Mouse (Mus musculus): Measurements from ENCODE around the gene Tns3. TPM values are rescaled to one million over a fixed set of nuclear protein-coding genes. Genes with fewer than 3 reads are reported as not detected.
"Not testable (repeated sequence)": the region's sequence is repeated elsewhere in the genome, so short reads cannot be mapped to it uniquely, and the experiment has no call there.

Gene Tns3
- polyA plus RNA-seq, 1 experiment = 33.9 TPM

DNA sequence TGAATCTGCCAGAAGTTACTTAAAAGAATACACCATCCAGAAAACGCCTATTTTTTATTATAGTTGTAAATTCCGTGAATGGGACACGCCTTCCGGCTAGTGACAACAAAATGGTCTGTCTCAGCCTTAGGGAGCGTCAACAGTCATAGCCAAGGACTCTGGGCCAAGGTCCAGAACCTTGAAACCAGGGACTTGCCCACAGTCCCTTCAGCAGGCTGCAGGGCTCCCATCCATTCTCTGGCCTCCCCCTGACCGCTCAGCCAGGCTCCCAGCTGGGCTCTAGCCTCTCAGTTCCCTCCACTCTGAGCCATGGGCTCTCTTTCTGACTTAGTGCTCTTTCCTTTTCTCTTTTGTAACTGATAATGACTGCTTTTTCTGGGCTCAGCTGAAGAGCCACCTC is 37.6 kb downstream of the Tns3 start:
- no peaks in the 10 kb centered on the region; the same call in 1 of the 2 replicates for H3K27me3 ChIP-seq (ENCODE audit: control insufficient read depth, insufficient read depth, low read length)
- TF ChIP-seq CTCF (IDR thresholded peaks at IDR 0.05; ENCODE audit: borderline replicate concordance, control insufficient read depth, extremely low read depth, insufficient read depth, low read length, poor library complexity) = no peak
- no peak for TF ChIP-seq POLR2A (IDR thresholded peaks at IDR 0.05; ENCODE audit: control insufficient read depth, extremely low read depth, insufficient read depth, low read length, poor library complexity)
- peaks cover 25% of the 10 kb centered on the region for H3K4me1 ChIP-seq (replicated peaks; ENCODE audit: control insufficient read depth, insufficient read depth, low read length)
- no peak overlapping the region for H3K4me3 ChIP-seq (ENCODE audit: control insufficient read depth, insufficient read depth, low read length)
- H3K27ac ChIP-seq (ENCODE audit: control insufficient read depth, insufficient read depth, low read length) = no peak overlapping the region
- 97% methylated on average over 6 of the region's 6 CpGs for WGBS
- DNase-seq = no peak
- H3K36me3 ChIP-seq (ENCODE audit: control insufficient read depth, insufficient read depth, low read length) = no peaks in the 10 kb centered on the region

DNA sequence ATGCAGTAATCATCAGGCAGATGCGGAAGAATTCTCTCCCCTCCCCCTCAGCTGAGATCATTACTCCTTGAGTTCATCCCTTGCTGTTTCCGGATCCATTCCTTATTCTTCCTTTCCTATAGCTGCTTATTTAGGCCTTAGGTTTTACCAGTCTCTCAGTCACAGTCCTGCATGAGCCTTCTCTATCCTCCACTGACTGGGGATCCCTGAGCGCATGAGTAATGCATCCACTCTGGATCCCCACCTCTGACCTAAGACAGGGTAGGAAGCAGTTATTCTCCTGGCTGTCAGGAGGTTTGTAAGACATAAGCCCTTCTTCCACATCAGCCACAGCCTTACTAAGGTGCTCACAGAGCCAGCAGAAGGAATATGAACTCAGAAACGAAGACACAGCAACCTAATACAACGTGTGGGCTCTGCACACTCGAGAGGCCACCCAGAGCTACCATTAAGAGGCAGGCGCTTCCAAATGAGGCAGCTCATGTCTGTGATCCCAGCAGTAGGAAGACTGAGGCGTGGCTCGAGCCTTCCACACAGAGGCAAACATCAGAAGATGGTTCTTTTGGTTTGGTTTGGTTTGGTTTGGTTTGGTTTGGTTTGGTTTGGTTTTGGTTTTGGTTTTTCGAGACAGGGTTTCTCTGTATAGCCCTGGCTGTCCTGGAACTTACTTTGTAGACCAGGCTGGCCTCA is 38.3 kb downstream of the Tns3 start:
- no peak for TF ChIP-seq POLR2A (IDR thresholded peaks at IDR 0.05; ENCODE audit: control insufficient read depth, extremely low read depth, insufficient read depth, low read length, poor library complexity)
- no peak for TF ChIP-seq CTCF (IDR thresholded peaks at IDR 0.05; ENCODE audit: borderline replicate concordance, control insufficient read depth, extremely low read depth, insufficient read depth, low read length, poor library complexity)
- no peaks in the 10 kb centered on the region for H3K36me3 ChIP-seq (ENCODE audit: control insufficient read depth, insufficient read depth, low read length)
- H3K27ac ChIP-seq (ENCODE audit: control insufficient read depth, insufficient read depth, low read length) = no peak overlapping the region
- H3K4me1 ChIP-seq (replicated peaks; ENCODE audit: control insufficient read depth, insufficient read depth, low read length) = peaks cover 25% of the 10 kb centered on the region
- no peak overlapping the region for H3K4me3 ChIP-seq (ENCODE audit: control insufficient read depth, insufficient read depth, low read length)
- no peak for DNase-seq
- H3K27me3 ChIP-seq (ENCODE audit: control insufficient read depth, insufficient read depth, low read length) = no peaks in the 10 kb centered on the region; the same call in 1 of the 2 replicates
- 81% methylated on average over 10 of the region's 10 CpGs for WGBS

DNA sequence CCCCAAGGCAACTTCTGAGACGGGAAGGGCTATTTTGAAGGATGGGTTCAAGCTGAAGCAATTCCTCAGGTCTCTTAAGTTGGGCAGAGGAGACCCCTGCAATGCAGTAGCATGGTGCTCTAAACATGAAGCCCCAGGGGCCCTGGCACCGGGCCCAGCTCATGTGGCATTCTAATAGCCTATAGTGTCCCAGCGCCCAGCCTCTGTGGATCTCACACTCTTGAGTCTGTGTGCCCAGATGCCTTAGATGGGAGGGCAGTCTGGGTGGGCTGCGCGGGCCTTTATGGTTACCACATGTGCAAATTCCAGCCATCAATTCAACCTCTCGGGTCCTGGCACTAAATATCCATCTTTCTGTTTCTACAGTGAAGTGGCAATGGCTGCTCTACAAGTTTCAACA is 38.9 kb downstream of the Tns3 start:
- Histone ChIP-seq H3K27ac (ENCODE audit: control insufficient read depth, insufficient read depth, low read length) (no peak overlapping the region), H3K36me3 (ENCODE audit: control insufficient read depth, insufficient read depth, low read length) (no peaks in the 10 kb centered on the region), H3K4me3 (ENCODE audit: control insufficient read depth, insufficient read depth, low read length) (no peak overlapping the region), H3K4me1 (replicated peaks; ENCODE audit: control insufficient read depth, insufficient read depth, low read length) (peaks cover 25% of the 10 kb centered on the region), H3K27me3 (ENCODE audit: control insufficient read depth, insufficient read depth, low read length) (no peaks in the 10 kb centered on the region; the same call in 1 of the 2 replicates)
- TF ChIP-seq CTCF (IDR thresholded peaks at IDR 0.05; ENCODE audit: borderline replicate concordance, control insufficient read depth, extremely low read depth, insufficient read depth, low read length, poor library complexity) = no peak
- TF ChIP-seq POLR2A (IDR thresholded peaks at IDR 0.05; ENCODE audit: control insufficient read depth, extremely low read depth, insufficient read depth, low read length, poor library complexity) = no peak
- DNase-seq = no peak
- 92% methylated on average over 6 of the region's 6 CpGs for WGBS

DNA sequence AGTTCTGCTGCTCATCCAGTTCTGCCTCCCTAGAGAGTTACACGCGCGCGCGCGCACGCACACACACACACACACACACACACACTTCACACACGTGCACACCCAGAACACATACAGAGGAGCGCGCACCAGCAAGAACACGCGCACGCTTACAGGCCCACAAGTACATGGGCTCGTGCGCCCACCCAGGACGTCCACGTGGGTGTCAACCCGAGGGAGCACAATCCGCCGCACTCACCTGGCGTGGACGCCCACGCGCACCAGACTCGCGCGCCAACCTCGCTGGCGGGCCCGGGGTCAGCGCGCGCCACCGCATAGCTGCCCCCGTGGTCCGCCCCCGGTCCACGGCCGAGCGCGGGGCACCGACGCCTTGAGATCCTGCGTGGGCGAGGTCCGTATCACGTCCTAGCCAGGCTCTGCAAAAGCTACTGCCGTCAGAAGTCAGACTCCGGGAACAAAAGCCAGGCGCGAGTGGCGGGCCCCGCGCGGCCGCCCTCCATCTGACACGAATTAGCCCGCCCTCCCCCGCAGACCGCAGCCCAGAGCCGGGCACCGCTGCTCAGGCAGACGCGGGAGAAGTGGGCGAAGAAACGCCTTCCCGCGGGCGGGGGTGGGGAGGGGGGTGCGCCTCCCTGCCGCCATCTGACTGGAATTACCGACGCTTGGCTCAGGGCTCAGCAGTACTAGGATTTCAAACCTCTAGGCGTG is 40.0 kb downstream of the Tns3 start:
- no peak overlapping the region for H3K27ac ChIP-seq (ENCODE audit: control insufficient read depth, insufficient read depth, low read length)
- no peaks in the 10 kb centered on the region; the same call in 1 of the 2 replicates for H3K27me3 ChIP-seq (ENCODE audit: control insufficient read depth, insufficient read depth, low read length)
- peak overlapping the region; percentile 43 for H3K4me3 ChIP-seq (ENCODE audit: control insufficient read depth, insufficient read depth, low read length)
- DNase-seq = peak; percentile 14
- no peaks in the 10 kb centered on the region for H3K36me3 ChIP-seq (ENCODE audit: control insufficient read depth, insufficient read depth, low read length)
- H3K4me1 ChIP-seq (replicated peaks; ENCODE audit: control insufficient read depth, insufficient read depth, low read length) = peaks cover 24% of the 10 kb centered on the region
- no peak for TF ChIP-seq POLR2A (IDR thresholded peaks at IDR 0.05; ENCODE audit: control insufficient read depth, extremely low read depth, insufficient read depth, low read length, poor library complexity)
- no peak for TF ChIP-seq CTCF (IDR thresholded peaks at IDR 0.05; ENCODE audit: borderline replicate concordance, control insufficient read depth, extremely low read depth, insufficient read depth, low read length, poor library complexity)
- WGBS = 2% methylated on average over 74 of the region's 74 CpGs

DNA sequence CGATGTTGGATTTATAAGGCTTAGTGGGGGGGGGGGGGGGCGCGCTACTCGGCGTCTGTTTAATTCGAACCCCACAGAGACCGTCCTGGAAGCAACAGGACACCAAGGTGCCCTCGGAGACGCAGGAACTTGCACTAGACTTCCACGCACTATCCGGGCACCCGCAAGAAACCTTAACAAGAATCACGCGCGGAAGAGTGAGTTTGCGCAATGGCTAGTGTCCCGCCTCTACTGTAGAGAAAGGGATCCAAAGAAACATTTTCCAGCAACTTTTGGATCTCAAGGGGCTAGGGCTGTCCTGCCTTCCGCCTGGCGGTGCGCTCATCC is 40.5 kb downstream of the Tns3 start:
- no peak for DNase-seq
- Histone ChIP-seq H3K27me3 (ENCODE audit: control insufficient read depth, insufficient read depth, low read length) (no peaks in the 10 kb centered on the region; the same call in 1 of the 2 replicates), H3K27ac (ENCODE audit: control insufficient read depth, insufficient read depth, low read length) (no peak overlapping the region), H3K4me3 (ENCODE audit: control insufficient read depth, insufficient read depth, low read length) (peak overlapping the region; percentile 43), H3K4me1 (replicated peaks; ENCODE audit: control insufficient read depth, insufficient read depth, low read length) (peaks cover 19% of the 10 kb centered on the region), H3K36me3 (ENCODE audit: control insufficient read depth, insufficient read depth, low read length) (no peaks in the 10 kb centered on the region)
- TF ChIP-seq CTCF (IDR thresholded peaks at IDR 0.05; ENCODE audit: borderline replicate concordance, control insufficient read depth, extremely low read depth, insufficient read depth, low read length, poor library complexity) (no peak), POLR2A (IDR thresholded peaks at IDR 0.05; ENCODE audit: control insufficient read depth, extremely low read depth, insufficient read depth, low read length, poor library complexity) (no peak)
- 15% methylated on average over 20 of the region's 20 CpGs for WGBS

DNA sequence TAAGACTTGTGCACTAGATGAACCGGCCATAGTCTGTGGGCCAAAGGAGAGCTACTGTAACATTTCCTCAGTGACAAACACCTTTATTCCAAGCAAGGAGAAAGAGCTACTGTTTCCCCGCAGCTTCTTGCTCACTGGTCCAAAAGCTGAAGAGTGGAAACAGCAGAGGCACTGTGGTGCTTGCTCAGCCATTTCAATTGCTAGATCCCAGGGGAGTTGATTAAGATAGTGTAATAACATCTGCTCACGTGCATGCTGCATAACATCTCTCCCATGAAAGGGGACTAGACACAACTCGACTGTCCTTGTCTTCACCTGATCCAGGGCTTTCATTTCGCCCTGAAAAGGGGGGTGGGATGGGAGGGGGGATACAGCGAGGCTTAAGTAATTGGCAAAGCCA is 41.7 kb downstream of the Tns3 start:
- no peak for DNase-seq
- H3K27ac ChIP-seq (ENCODE audit: control insufficient read depth, insufficient read depth, low read length) = no peak overlapping the region; the same call in 1 of the 2 replicates
- H3K36me3 ChIP-seq (ENCODE audit: control insufficient read depth, insufficient read depth, low read length) = no peaks in the 10 kb centered on the region
- no peaks in the 10 kb centered on the region; the same call in 1 of the 2 replicates for H3K27me3 ChIP-seq (ENCODE audit: control insufficient read depth, insufficient read depth, low read length)
- no peak for TF ChIP-seq CTCF (IDR thresholded peaks at IDR 0.05; ENCODE audit: borderline replicate concordance, control insufficient read depth, extremely low read depth, insufficient read depth, low read length, poor library complexity)
- H3K4me3 ChIP-seq (ENCODE audit: control insufficient read depth, insufficient read depth, low read length) = no peak overlapping the region; the same call in 1 of the 2 replicates
- H3K4me1 ChIP-seq (replicated peaks; ENCODE audit: control insufficient read depth, insufficient read depth, low read length) = peaks cover 13% of the 10 kb centered on the region
- 89% methylated on average over 6 of the region's 6 CpGs for WGBS

DNA sequence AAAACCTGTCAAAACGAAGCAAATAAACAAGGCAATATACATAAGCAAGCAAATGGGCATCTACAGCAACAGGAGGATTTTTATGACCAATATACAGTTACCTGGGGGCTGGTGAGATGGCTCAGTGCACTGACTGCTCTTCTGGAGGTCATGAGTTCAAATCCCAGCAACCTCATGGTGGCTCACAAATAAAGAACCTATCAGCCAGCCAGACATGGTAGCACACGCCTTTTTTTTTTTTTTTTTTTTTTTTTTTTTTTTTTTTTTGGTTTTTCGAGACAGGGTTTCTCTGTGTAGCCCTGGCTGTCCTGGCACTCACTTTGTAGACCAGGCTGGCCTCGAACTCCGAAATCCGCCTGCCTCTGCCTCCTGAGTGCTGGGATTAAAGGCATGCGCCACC is 45.2 kb downstream of the Tns3 start:
- not testable (repeated sequence) for H3K4me3 ChIP-seq (ENCODE audit: control insufficient read depth, insufficient read depth, low read length); H3K4me1 ChIP-seq (replicated peaks; ENCODE audit: control insufficient read depth, insufficient read depth, low read length); DNase-seq; H3K27me3 ChIP-seq (ENCODE audit: control insufficient read depth, insufficient read depth, low read length); H3K36me3 ChIP-seq (ENCODE audit: control insufficient read depth, insufficient read depth, low read length); H3K27ac ChIP-seq (ENCODE audit: control insufficient read depth, insufficient read depth, low read length)
- WGBS = 85% methylated on average over 7 of the region's 7 CpGs

Data from thymus, adult 2 months (tissue).